Mouse (Mus musculus): ENCODE data around the gene Inmt.

The Inmt gene

GRCm38 (mm10) chr6:55166777-55167463, 7.9 kb downstream of the Inmt start:
- DNase-seq: peak; percentile 72

- DNase-seq: no peak
Observed at GRCm38 (mm10) chr6:55163046-55163584, 11.7 kb downstream of the Inmt start.

GRCm38 (mm10) chr6:55161311-55161761, 13.5 kb downstream of the Inmt start:
- DNase-seq: no peak

GRCm38 (mm10) chr6:55159256-55159655, 15.6 kb downstream of the Inmt start:
- no peak for DNase-seq

GRCm38 (mm10) chr6:55152226-55152625, 22.6 kb downstream of the Inmt start:
- no peak for DNase-seq

- DNase-seq: no peak
Observed at GRCm38 (mm10) chr6:55146138-55146537, 28.7 kb downstream of the Inmt start.

- no peak for DNase-seq
Observed at GRCm38 (mm10) chr6:55145285-55145684, 29.6 kb downstream of the Inmt start.

- no peak for DNase-seq
Observed at GRCm38 (mm10) chr6:55138343-55138742, 36.5 kb downstream of the Inmt start.

GRCm38 (mm10) chr6:55133425-55133824, 41.4 kb downstream of the Inmt start:
- DNase-seq: no peak

GRCm38 (mm10) chr6:55132794-55133193, 42.0 kb downstream of the Inmt start, which contains the start of gene Crhr2:
Gene Crhr2 (minus strand): TSS chr6:55133016.
- no peak for DNase-seq

- no peak for DNase-seq
Observed at GRCm38 (mm10) chr6:55131301-55131700, 43.5 kb downstream of the Inmt start.

GRCm38 (mm10) chr6:55130631-55131030, 44.2 kb downstream of the Inmt start:
- DNase-seq: no peak

GRCm38 (mm10) chr6:55128391-55128790, 46.5 kb downstream of the Inmt start:
- DNase-seq: no peak

- no peak for DNase-seq
Observed at GRCm38 (mm10) chr6:55126576-55126975, 48.3 kb downstream of the Inmt start.

GRCm38 (mm10) chr6:55123056-55123455, 51.8 kb downstream of the Inmt start:
- no peak for DNase-seq
